Comparison of ENCODE assay signal across 16 mouse cellular contexts in genomic region chr16:14409776-14410175, GRCm38 (mm10).
"Had no signal": no experiment of that assay in that cellular context is flagged by ENCODE, and none has a peak within 500 bp of the region (broad histone marks: within the 10 kb centered on the region; RNA-seq: fewer than 3 reads in every experiment).

No protein-coding gene starts in this region.

- H3K9me3 ChIP-seq: limb, embryonic 10.5 days; liver, embryonic 15.5 days; megakaryocyte, embryonic 14.5 days; midbrain, embryonic 15.5 days; neural tube, embryonic 13.5 days had no signal

- H3K9ac ChIP-seq: liver, embryonic 15.5 days; midbrain, embryonic 15.5 days; neural tube, embryonic 13.5 days had no signal

- DNase-seq: lung, adult 2 months; lung, postnatal 36 days; retina, postnatal 1 day; thymus, adult 2 months; thymus, postnatal 25 days had no signal

- H3K27ac ChIP-seq: left cerebral cortex, adult 2 months; limb, embryonic 10.5 days; liver, embryonic 15.5 days; midbrain, embryonic 15.5 days; neural tube, embryonic 13.5 days; stomach, postnatal 0 days had no signal

- H3K4me1 ChIP-seq: limb, embryonic 10.5 days; liver, embryonic 15.5 days; midbrain, embryonic 15.5 days; neural tube, embryonic 13.5 days had no signal

- ATAC-seq: intestine, postnatal 0 days; lung, postnatal 0 days; midbrain, embryonic 15.5 days had no signal

- H3K4me2 ChIP-seq: liver, embryonic 11.5 days; liver, embryonic 15.5 days; midbrain, embryonic 11.5 days; midbrain, embryonic 15.5 days; neural tube, embryonic 13.5 days had no signal

- H3K4me3 ChIP-seq: left cerebral cortex, adult 2 months; limb, embryonic 10.5 days; liver, embryonic 15.5 days; megakaryocyte, embryonic 14.5 days; midbrain, embryonic 15.5 days; neural tube, embryonic 13.5 days had no signal

- H3K27me3 ChIP-seq: liver, embryonic 15.5 days; megakaryocyte, embryonic 14.5 days; midbrain, embryonic 15.5 days; neural tube, embryonic 13.5 days had no signal
